Mouse (Mus musculus) megakaryocyte, embryonic 14.5 days (primary cell): ENCODE data around the gene Pla2g4b. TPM values are rescaled to one million over a fixed set of nuclear protein-coding genes. Genes with fewer than 3 reads are reported as not detected.

Experiments used
- H3K27me3 ChIP-seq: replicated peaks from 2 replicates; pipeline ENCODE3; 2012; ENCODE audit warnings: inconsistent platforms
- H3K36me3 ChIP-seq: replicated peaks from 2 replicates; pipeline ENCODE3; 2012; ENCODE audit warnings: low read length, inconsistent platforms, mixed read lengths
- H3K4me1 ChIP-seq: 2 replicates; pipeline ENCODE4 v1.6.1; 2012; ENCODE audit warnings: inconsistent platforms
- H3K4me3 ChIP-seq: replicated peaks from 2 replicates; pipeline ENCODE3; 2012; ENCODE audit warnings: moderate library complexity, mild to moderate bottlenecking, inconsistent platforms
- H3K9me3 ChIP-seq: 2 replicates; pipeline ENCODE4 v1.6.1; 2012; ENCODE audit warnings: inconsistent platforms
- FLI1 ChIP-seq: IDR thresholded peaks from 2 replicates; pipeline ENCODE4 v1.6.1; 2012; ENCODE audit warnings: low read length, inconsistent platforms, mixed read lengths
- GATA1 ChIP-seq: IDR thresholded peaks from 3 replicates; pipeline ENCODE4 v1.6.1; 2012; ENCODE audit warnings: mixed read lengths, low read length, inconsistent platforms, borderline replicate concordance
- polyA plus RNA-seq: library from polyadenylated mRNA; stranded (reverse); fragments of >175 nt; gene quantifications from 2 replicates; pipeline ENCODE4 v1.2.3, GENCODE M21; 2012; ENCODE audit warnings: low replicate concordance; ENCODE audit not compliant: insufficient read depth

Gene Pla2g4b
- 0.34 and 2.8 TPM in 2 replicates for polyA plus RNA-seq

GRCm38 (mm10) chr2:120032726-120033467, at the start of gene Pla2g4b:
Gene Pla2g4b, plus strand, starts transcription at chr2:120033417.
- Histone ChIP-seq H3K27me3 (peaks cover 37% of the 10 kb centered on the region), H3K36me3 (peaks cover 11% of the 10 kb centered on the region), H3K9me3 (no peaks in the 10 kb centered on the region), H3K4me3 (no peak within 1 kb of the TSS), H3K4me1 (peaks cover 19% of the 10 kb centered on the region)
- TF ChIP-seq FLI1 = no peak
- no peak for TF ChIP-seq GATA1

- H3K4me1 ChIP-seq = peaks cover 24% of the 10 kb centered on the region
- H3K4me3 ChIP-seq = no peak overlapping the region
- H3K27me3 ChIP-seq = no peaks in the 10 kb centered on the region
- H3K9me3 ChIP-seq = no peaks in the 10 kb centered on the region
- TF ChIP-seq FLI1 (no peak), GATA1 (no peak)
- peaks cover 9% of the 10 kb centered on the region for H3K36me3 ChIP-seq
Observed at GRCm38 (mm10) chr2:119985871-119986270, 47.3 kb upstream of the Pla2g4b start.

- peaks cover 8% of the 10 kb centered on the region for H3K36me3 ChIP-seq
- H3K4me3 ChIP-seq = peak overlapping the region; percentile 26
- TF ChIP-seq FLI1 = no peak
- H3K9me3 ChIP-seq = no peaks in the 10 kb centered on the region
- peaks cover 24% of the 10 kb centered on the region for H3K4me1 ChIP-seq
- no peaks in the 10 kb centered on the region for H3K27me3 ChIP-seq
Observed at GRCm38 (mm10) chr2:119986369-119986768, 46.8 kb upstream of the Pla2g4b start.

- TF ChIP-seq FLI1 (no peak), GATA1 (no peak)
- H3K9me3 ChIP-seq = no peaks in the 10 kb centered on the region
- H3K4me3 ChIP-seq = no peak overlapping the region
- no peaks in the 10 kb centered on the region for H3K27me3 ChIP-seq
- peaks cover 5% of the 10 kb centered on the region for H3K36me3 ChIP-seq
- peaks cover 27% of the 10 kb centered on the region for H3K4me1 ChIP-seq
Observed at GRCm38 (mm10) chr2:119987441-119987840, 45.8 kb upstream of the Pla2g4b start.

- Histone ChIP-seq H3K9me3 (no peaks in the 10 kb centered on the region), H3K4me1 (peaks cover 36% of the 10 kb centered on the region), H3K4me3 (no peak overlapping the region), H3K36me3 (peaks cover 3% of the 10 kb centered on the region), H3K27me3 (no peaks in the 10 kb centered on the region)
- no peak for TF ChIP-seq GATA1
Observed at GRCm38 (mm10) chr2:119988952-119989351, 44.3 kb upstream of the Pla2g4b start.

GRCm38 (mm10) chr2:119990881-119991280, 42.3 kb upstream of the Pla2g4b start:
- TF ChIP-seq GATA1 (no peak), FLI1 (no peak)
- Histone ChIP-seq H3K4me1 (peaks cover 45% of the 10 kb centered on the region), H3K9me3 (no peaks in the 10 kb centered on the region), H3K36me3 (peaks cover 3% of the 10 kb centered on the region), H3K27me3 (no peaks in the 10 kb centered on the region), H3K4me3 (no peak overlapping the region)

- Histone ChIP-seq H3K27me3 (no peaks in the 10 kb centered on the region), H3K4me3 (no peak overlapping the region), H3K9me3 (no peaks in the 10 kb centered on the region), H3K36me3 (peaks cover 3% of the 10 kb centered on the region), H3K4me1 (peaks cover 42% of the 10 kb centered on the region)
- TF ChIP-seq FLI1 = no peak
- no peak for TF ChIP-seq GATA1
Observed at GRCm38 (mm10) chr2:119992349-119992748, 40.9 kb upstream of the Pla2g4b start.

GRCm38 (mm10) chr2:119993515-119993914, 39.7 kb upstream of the Pla2g4b start:
- Histone ChIP-seq H3K27me3 (no peaks in the 10 kb centered on the region), H3K4me1 (peaks cover 45% of the 10 kb centered on the region), H3K4me3 (no peak overlapping the region), H3K9me3 (no peaks in the 10 kb centered on the region), H3K36me3 (peaks cover 3% of the 10 kb centered on the region)
- TF ChIP-seq FLI1 = no peak
- TF ChIP-seq GATA1 = no peak

- Histone ChIP-seq H3K27me3 (no peaks in the 10 kb centered on the region), H3K36me3 (peaks cover 8% of the 10 kb centered on the region), H3K4me3 (no peak overlapping the region), H3K9me3 (no peaks in the 10 kb centered on the region), H3K4me1 (peaks cover 36% of the 10 kb centered on the region)
- TF ChIP-seq FLI1 = no peak
- no peak for TF ChIP-seq GATA1
Observed at GRCm38 (mm10) chr2:119994839-119995238, 38.4 kb upstream of the Pla2g4b start.

- no peaks in the 10 kb centered on the region for H3K9me3 ChIP-seq
- TF ChIP-seq FLI1 (no peak), GATA1 (no peak)
- H3K4me1 ChIP-seq = peaks cover 34% of the 10 kb centered on the region
- peaks cover 9% of the 10 kb centered on the region for H3K36me3 ChIP-seq
- no peaks in the 10 kb centered on the region for H3K27me3 ChIP-seq
- no peak overlapping the region for H3K4me3 ChIP-seq
Observed at GRCm38 (mm10) chr2:119995391-119996281, 37.6 kb upstream of the Pla2g4b start.
